Comparison of ENCODE assay signal across 11 mouse cellular contexts in the genomic region with DNA sequence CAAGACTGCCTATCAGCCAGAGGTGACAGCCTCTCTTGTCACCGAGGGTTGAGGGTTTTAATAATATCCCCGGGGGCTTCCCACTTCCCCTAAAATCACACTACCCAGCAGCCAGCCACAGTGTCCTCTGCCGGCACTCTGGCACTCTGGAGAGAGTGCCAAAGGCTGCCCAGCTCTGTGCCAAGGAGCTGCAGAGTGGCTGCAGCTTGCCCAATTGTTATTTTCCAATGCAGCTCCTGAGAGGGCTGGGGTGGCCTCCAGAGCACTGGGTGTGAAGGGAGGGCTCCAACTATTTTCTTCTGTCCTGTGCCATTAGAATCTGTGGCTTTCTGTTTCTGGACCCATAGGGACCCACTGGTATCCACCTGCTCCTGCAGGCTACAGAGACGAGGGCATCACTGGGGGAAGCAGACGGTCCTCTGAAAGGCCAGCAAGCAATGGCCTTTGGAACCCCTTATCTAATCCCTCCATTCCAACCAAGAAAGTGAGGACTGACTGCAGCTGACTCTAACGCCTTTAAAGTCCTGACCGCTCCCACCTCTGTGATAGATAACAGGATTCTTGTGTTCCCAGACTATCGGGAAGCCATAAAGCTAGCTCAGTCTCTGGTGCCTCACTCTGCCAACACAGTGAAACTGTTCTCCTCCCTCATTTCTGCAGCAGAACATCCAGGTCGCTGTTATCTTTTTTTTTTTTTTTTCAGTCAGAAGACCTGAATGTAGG. TPM values are rescaled to one million over a fixed set of nuclear protein-coding genes. Genes with fewer than 3 reads are reported as not detected.
DNase-seq lines count a peak whose midpoint lies in the region; ATAC-seq and TF ChIP-seq lines count a peak whose summit lies in the region.
"Had no signal": no experiment of that assay in that cellular context is flagged by ENCODE, and none has a peak within 500 bp of the region (broad histone marks: within the 10 kb centered on the region; RNA-seq: fewer than 3 reads in every experiment).

No protein-coding gene starts in this region.

- H3K4me3 ChIP-seq in layer of hippocampus, adult 2 months, result no peak overlapping the region
- no peak overlapping the region for H3K4me3 ChIP-seq in heart, embryonic 10.5 days
- no peak overlapping the region for H3K4me3 ChIP-seq in liver, postnatal 0 days (ENCODE audit: low read depth, low read length)
- H3K4me3 ChIP-seq in neural tube, embryonic 15.5 days (replicated peaks), result no peak overlapping the region
- H3K4me3 ChIP-seq: limb, embryonic 15.5 days; neural tube, embryonic 12.5 days had no signal

- no peak for TF ChIP-seq EP300 in liver, postnatal 0 days (IDR thresholded peaks at IDR 0.05; ENCODE audit: low read depth)

- 0 out of 2 replicates have a peak, but pooled peaks cover 2% of the 10 kb centered on the region for H3K36me3 ChIP-seq in heart, embryonic 10.5 days
- H3K36me3 ChIP-seq in liver, postnatal 0 days (replicated peaks; ENCODE audit: insufficient read depth, low read length), result no peaks in the 10 kb centered on the region; the same call in none of the 2 replicates
- H3K36me3 ChIP-seq in neural tube, embryonic 15.5 days, result no peaks in the 10 kb centered on the region
- H3K36me3 ChIP-seq: limb, embryonic 15.5 days; neural tube, embryonic 12.5 days had no signal

- H3K9me3 ChIP-seq in heart, embryonic 10.5 days, result no peaks in the 10 kb centered on the region
- H3K9me3 ChIP-seq in liver, postnatal 0 days (ENCODE audit: low read length), result no peaks in the 10 kb centered on the region
- no peaks in the 10 kb centered on the region for H3K9me3 ChIP-seq in neural tube, embryonic 15.5 days (replicated peaks)
- H3K9me3 ChIP-seq: limb, embryonic 15.5 days; neural tube, embryonic 12.5 days had no signal

- H3K27me3 ChIP-seq in heart, embryonic 10.5 days (ENCODE audit: insufficient read depth, poor library complexity, severe bottlenecking), result 0 out of 2 replicates have a peak, but pooled peaks cover 1% of the 10 kb centered on the region
- no peaks in the 10 kb centered on the region for H3K27me3 ChIP-seq in liver, postnatal 0 days (ENCODE audit: insufficient read depth, low read length)
- no peaks in the 10 kb centered on the region for H3K27me3 ChIP-seq in neural tube, embryonic 15.5 days (replicated peaks)
- H3K27me3 ChIP-seq: limb, embryonic 15.5 days; neural tube, embryonic 12.5 days; Patski had no signal

- no peak overlapping the region for H3K4me2 ChIP-seq in liver, postnatal 0 days (ENCODE audit: low read depth, low read length)
- no peak overlapping the region for H3K4me2 ChIP-seq in neural tube, embryonic 15.5 days
- H3K4me2 ChIP-seq: limb, embryonic 15.5 days; neural tube, embryonic 12.5 days had no signal

- H3K4me1 ChIP-seq in heart, embryonic 10.5 days, result peaks cover 64% of the 10 kb centered on the region
- no peaks in the 10 kb centered on the region for H3K4me1 ChIP-seq in liver, postnatal 0 days (ENCODE audit: insufficient read depth)
- peaks cover 7% of the 10 kb centered on the region for H3K4me1 ChIP-seq in neural tube, embryonic 15.5 days
- H3K4me1 ChIP-seq: neural tube, embryonic 12.5 days had no signal

- no peak for DNase-seq in layer of hippocampus, adult 2 months (ENCODE audit: low spot score in 2 of 2)
- no peak for DNase-seq in layer of hippocampus, postnatal 36 days
- DNase-seq in cerebellum, adult 11-12 months, result peak; percentile 86
- no peak for DNase-seq in heart, embryonic 10.5 days (ENCODE audit: low spot score)
- no peak for DNase-seq in liver, postnatal 0 days
- DNase-seq in kidney, postnatal 25 days, result no peak

- WGBS in heart, embryonic 10.5 days, result 9% methylated on average over 9 of the region's 9 CpGs
- WGBS in liver, postnatal 0 days (ENCODE audit: insufficient replicate concordance), result 26% methylated on average over 9 of the region's 9 CpGs
- WGBS in neural tube, embryonic 15.5 days, result 42% methylated on average over 9 of the region's 9 CpGs

- peak overlapping the region; percentile 93 for H3K27ac ChIP-seq in layer of hippocampus, adult 2 months
- peak overlapping the region; percentile 62 for H3K27ac ChIP-seq in heart, embryonic 10.5 days
- no peak overlapping the region for H3K27ac ChIP-seq in liver, postnatal 0 days (ENCODE audit: low read depth)
- no peak overlapping the region for H3K27ac ChIP-seq in neural tube, embryonic 15.5 days (replicated peaks)
- H3K27ac ChIP-seq: limb, embryonic 15.5 days; neural tube, embryonic 12.5 days had no signal

- no peak overlapping the region for H3K9ac ChIP-seq in liver, postnatal 0 days (replicated peaks)
- H3K9ac ChIP-seq in neural tube, embryonic 15.5 days (replicated peaks), result no peak overlapping the region
- H3K9ac ChIP-seq: limb, embryonic 15.5 days; neural tube, embryonic 12.5 days had no signal

- ATAC-seq in liver, postnatal 0 days, result peak; percentile 67; the same call in 1 of the 2 replicates
- no peak for ATAC-seq in neural tube, embryonic 15.5 days (ENCODE audit: low FRiP score)
- ATAC-seq: Patski had no signal

- TF ChIP-seq CTCF in layer of hippocampus, adult 2 months (conservative IDR thresholded peaks at IDR 0.05), result no peak
- TF ChIP-seq CTCF in liver, postnatal 0 days (IDR thresholded peaks at IDR 0.05; ENCODE audit: low read depth), result no peak

RNA-seq across cellular contexts. Expression of a gene that starts 12.2 kb away (rescaled TPM):
- not detected for total RNA-seq in layer of hippocampus, adult 2 months (2021)
- total RNA-seq in layer of hippocampus, postnatal 36 days (2021), result under 1 TPM; 0.28 to 0.30 TPM
- polyA plus RNA-seq in heart, embryonic 10.5 days (2016; fragmentation: Nextera tagmentation; extraction: Ambion mirVana), result 0.33 and 0.43 TPM in 2 replicates
- polyA plus RNA-seq in liver, postnatal 0 days (2015; fragmentation: Nextera tagmentation; extraction: Ambion mirVana), result 0.14 TPM in 1 of 2 replicates, not detected in the other
- 2.7 and 4.4 TPM in 2 replicates for polyA plus RNA-seq in neural tube, embryonic 15.5 days (2015; fragmentation: Nextera tagmentation; extraction: Ambion mirVana)
- polyA plus RNA-seq: Patski; urinary bladder, adult 2 months had no signal

RNA-seq across cellular contexts. Expression of a gene that starts 23.5 kb away (rescaled TPM):
- 10 to 100 TPM; 11.1 to 12.4 TPM for total RNA-seq in layer of hippocampus, adult 2 months (2021)
- total RNA-seq in layer of hippocampus, postnatal 36 days (2021), result 10 to 100 TPM; 11.3 to 13.8 TPM
- 0.87 and 1.1 TPM in 2 replicates for polyA plus RNA-seq in heart, embryonic 10.5 days (2016; fragmentation: Nextera tagmentation; extraction: Ambion mirVana)
- 18.8 and 19.3 TPM in 2 replicates for polyA plus RNA-seq in liver, postnatal 0 days (2015; fragmentation: Nextera tagmentation; extraction: Ambion mirVana)
- 2.0 and 2.1 TPM in 2 replicates for polyA plus RNA-seq in neural tube, embryonic 15.5 days (2015; fragmentation: Nextera tagmentation; extraction: Ambion mirVana)

RNA-seq across cellular contexts. Expression of a gene that starts 29.8 kb away (rescaled TPM):
- 100 to 1,000 TPM; 202 to 221 TPM for total RNA-seq in layer of hippocampus, adult 2 months (2021)
- 100 to 1,000 TPM; 216 to 224 TPM for total RNA-seq in layer of hippocampus, postnatal 36 days (2021)
- 8.0 and 8.1 TPM in 2 replicates for polyA plus RNA-seq in heart, embryonic 10.5 days (2016; fragmentation: Nextera tagmentation; extraction: Ambion mirVana)
- 6.4 and 8.3 TPM in 2 replicates for polyA plus RNA-seq in liver, postnatal 0 days (2015; fragmentation: Nextera tagmentation; extraction: Ambion mirVana)
- 23.8 and 28.8 TPM in 2 replicates for polyA plus RNA-seq in neural tube, embryonic 15.5 days (2015; fragmentation: Nextera tagmentation; extraction: Ambion mirVana)

Comparison
In these comparisons a context has a peak if more than half of its experiments do, and no peak if none do; other contexts are left out.
1. H3K27ac ChIP-seq: peak in layer of hippocampus, adult 2 months (single experiment) and heart, embryonic 10.5 days (single experiment); none in liver, postnatal 0 days (single experiment) and neural tube, embryonic 15.5 days (single experiment).